Mouse (Mus musculus): ENCODE results near the gene Mettl7a2.
A peak's percentile ranks its signal among the peaks of the same experiment; 100 is the strongest.
"Not testable (repeated sequence)": the region's sequence is repeated elsewhere in the genome, so short reads cannot be mapped to it uniquely, and the experiment has no call there.

The Mettl7a2 gene

DNA sequence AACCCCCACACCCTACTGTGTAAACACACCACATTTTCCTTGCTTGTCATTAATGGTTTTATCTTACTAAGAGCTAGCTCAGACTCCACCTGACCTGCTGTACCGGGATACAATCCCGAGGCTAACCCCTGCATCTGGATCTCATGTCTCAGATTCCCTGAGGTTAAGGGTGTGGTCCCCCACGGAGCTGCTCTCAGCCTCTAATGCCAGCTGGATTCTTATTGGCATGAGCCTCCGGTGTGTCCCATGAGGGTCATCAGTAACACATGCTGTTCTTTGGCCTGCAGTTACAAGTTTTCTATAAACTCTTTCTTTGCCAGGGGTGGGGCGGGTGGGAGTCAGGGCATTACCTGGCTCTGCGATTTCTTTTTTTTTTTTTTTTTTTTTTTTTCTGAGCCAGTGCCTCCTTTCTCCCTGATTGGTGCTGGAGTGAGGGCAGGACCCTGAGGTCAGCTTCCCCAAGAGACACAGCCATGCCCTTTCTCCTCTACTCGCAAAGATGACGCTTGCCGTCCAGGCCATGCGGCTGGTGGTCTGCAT is at the start of gene Mettl7a2, which contains the start of gene Methig1:
Gene Mettl7a2, plus strand, starts transcription at position 490 of the 540 bp plus-strand sequence.
Gene Methig1, plus strand, starts transcription at position 439 of the 540 bp plus-strand sequence.
- DNase-seq (ENCODE audit: low spot score), result no peak

GRCm38 (mm10) chr15:100303428-100304018 is 49.5 kb upstream of the Mettl7a2 start:
- DNase-seq (ENCODE audit: low spot score), result no peak

- peak; percentile 88 for DNase-seq (ENCODE audit: low spot score)
Observed at GRCm38 (mm10) chr15:100304019-100304991, 48.7 kb upstream of the Mettl7a2 start, which contains the start of gene Mettl7a1. Gene Mettl7a1, plus strand, starts transcription at chr15:100304140.

GRCm38 (mm10) chr15:100306201-100306600 is 46.8 kb upstream of the Mettl7a2 start:
- DNase-seq (ENCODE audit: low spot score), result no peak

DNA sequence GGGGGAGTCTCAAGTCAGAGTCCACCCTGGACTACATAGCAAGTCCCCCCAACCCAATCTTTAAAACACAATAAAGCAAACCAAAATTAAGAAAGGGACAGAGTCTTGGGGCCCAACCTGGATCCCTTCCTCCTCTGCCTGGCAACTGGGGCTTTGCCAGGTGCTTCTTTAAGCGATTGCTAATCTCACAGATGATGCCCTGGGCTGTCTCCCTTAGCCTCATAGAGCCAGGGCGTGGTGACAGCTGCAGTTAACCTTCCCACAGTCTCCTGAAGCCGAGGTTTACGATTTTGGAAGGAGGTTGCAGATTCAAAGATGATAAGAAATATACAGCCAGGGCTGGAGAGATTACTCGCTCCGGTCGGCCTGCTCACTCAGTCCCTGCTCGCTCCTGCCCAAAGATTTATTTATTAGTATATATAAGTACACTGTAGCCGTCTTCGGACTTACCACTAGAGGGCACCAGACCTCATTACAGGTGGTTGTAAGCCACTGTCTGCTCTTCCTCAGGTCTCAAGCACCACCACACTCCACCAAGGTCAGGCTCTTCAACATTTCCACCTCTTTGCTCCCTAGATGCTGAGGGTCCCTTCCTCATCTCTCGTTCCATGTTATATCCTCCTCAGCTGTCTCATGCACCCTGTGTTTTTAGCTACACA is 45.4 kb upstream of the Mettl7a2 start:
- peak; percentile 66 for DNase-seq (ENCODE audit: low spot score)

DNA sequence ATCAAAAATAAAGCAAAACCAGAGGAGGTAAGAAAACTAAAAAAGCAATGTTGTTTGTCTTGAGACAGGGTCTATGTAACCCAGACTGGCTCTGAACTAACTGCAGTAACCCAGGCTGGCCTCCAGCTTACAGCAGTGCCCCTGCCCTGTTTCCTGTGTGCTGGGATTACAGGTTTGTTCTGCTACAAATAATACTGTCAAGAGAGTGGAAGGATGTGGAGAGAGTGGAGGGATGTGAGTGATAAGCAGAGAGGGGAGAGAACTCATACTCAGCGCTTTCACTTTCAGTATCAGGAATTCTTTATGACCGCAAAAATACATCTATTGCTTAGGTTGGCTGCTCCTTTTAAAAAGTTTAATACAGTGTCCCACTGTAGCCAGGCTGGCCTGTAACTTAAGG is 40.7 kb upstream of the Mettl7a2 start:
- no peak for DNase-seq (ENCODE audit: low spot score)

- no peak for DNase-seq (ENCODE audit: low spot score)
Observed at GRCm38 (mm10) chr15:100314448-100315145, 38.4 kb upstream of the Mettl7a2 start.

- DNase-seq (ENCODE audit: low spot score), result not testable (repeated sequence)
Observed at GRCm38 (mm10) chr15:100318014-100318671, 34.9 kb upstream of the Mettl7a2 start.

DNA sequence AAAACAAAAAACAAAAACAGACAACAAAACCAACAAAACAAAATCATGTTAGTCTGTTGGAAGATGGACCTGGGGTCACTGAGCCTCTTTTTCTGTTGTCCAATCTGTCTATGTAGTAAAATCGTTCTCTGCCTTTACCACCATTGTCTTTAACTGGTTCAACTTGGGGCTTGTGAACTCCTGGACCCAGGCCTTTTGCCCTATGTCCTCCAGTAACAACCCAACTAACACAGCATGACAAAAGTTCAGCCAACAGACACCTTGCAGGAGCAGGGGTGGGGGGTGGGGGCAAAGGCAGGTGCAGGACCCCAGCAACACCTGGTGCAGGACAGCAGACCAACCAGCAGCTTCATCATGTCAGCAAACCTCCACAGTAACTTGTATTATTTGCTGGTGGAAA is 33.1 kb upstream of the Mettl7a2 start:
- no peak for DNase-seq (ENCODE audit: low spot score)

DNA sequence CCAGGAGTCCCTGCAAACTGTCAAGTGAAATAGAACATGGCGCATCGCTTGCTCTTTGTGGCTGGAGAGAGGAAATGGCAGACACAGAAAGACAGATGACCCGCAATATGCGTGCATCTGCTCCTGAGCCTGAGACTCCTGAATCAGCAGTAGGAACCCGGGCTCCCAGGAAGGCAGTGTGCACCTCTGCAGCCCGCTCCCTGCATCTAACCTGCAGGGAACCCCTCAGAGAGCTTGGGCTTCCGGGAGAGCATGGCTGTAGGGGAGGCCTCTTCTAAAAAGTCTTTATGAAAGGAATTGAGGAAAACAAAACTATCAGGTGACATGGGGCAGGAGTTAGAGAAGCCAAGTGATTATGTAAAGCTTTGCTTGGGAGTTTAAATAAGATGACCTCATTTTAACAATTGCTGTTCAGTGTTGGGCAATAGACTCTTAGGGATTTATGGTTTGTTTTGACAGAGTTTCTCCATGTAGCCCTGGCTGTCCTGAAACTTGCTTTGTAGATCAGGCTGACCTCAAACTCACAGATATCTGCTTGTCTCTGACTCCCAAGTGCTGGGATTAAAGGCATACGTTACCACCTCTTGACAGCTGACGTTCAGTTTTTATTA is 32.6 kb upstream of the Mettl7a2 start:
- peak; percentile 69 for DNase-seq (ENCODE audit: low spot score)

- peak; percentile 78 for DNase-seq (ENCODE audit: low spot score)
Observed at GRCm38 (mm10) chr15:100321134-100321533, 31.9 kb upstream of the Mettl7a2 start.

- DNase-seq (ENCODE audit: low spot score), result no peak
Observed at GRCm38 (mm10) chr15:100324021-100324591, 28.9 kb upstream of the Mettl7a2 start.

DNA sequence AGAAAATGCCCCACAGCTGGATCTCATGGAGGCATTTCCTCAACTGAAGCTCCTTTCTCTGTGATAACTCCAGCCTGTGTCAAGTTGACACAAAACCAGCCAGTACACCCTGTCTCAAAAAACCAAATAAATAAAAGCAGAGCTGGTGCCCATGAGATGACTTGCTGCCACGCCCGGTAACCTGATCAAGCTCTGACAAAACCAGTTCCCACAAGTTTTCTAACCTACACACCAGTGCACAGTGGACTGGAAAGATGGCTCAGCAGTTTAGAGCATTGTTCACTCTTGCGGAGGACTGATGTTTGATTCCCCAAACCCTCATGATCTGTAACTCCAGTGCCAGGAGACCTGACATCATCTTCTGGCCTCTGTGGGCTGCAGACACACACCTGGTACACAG is 27.8 kb upstream of the Mettl7a2 start:
- no peak for DNase-seq (ENCODE audit: low spot score)

GRCm38 (mm10) chr15:100328089-100328488 is 24.9 kb upstream of the Mettl7a2 start:
- not testable (repeated sequence) for DNase-seq (ENCODE audit: low spot score)

- DNase-seq (ENCODE audit: low spot score), result not testable (repeated sequence)
Observed at GRCm38 (mm10) chr15:100329336-100329735, 23.7 kb upstream of the Mettl7a2 start.

GRCm38 (mm10) chr15:100330739-100331138 is 22.3 kb upstream of the Mettl7a2 start:
- no peak for DNase-seq (ENCODE audit: low spot score)

- not testable (repeated sequence) for DNase-seq (ENCODE audit: low spot score)
Observed at GRCm38 (mm10) chr15:100332077-100332961, 20.7 kb upstream of the Mettl7a2 start.

DNA sequence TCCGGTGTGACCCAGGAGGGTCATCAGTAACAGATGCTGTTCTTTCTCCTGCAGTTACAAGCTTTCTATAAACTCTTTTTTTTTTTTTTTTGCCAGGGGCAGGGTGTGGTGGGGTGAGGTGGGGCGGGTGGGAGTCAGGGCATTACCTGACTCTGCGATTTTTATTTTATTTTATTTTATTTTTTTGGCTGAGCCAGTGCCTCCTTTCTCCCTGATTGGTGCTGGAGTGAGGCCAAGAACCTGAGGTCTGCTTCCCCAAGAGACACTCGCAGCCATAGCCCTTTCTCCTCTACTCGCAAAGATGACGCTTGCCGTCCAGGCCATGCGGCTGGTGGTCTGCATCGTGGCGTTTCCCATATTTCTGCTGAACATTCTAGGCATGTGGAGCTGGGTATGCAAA is 18.4 kb upstream of the Mettl7a2 start, which contains the start of gene Mettl7a3:
Gene Mettl7a3, plus strand, starts transcription at position 301 of the 400 bp plus-strand sequence.
- no peak for DNase-seq (ENCODE audit: low spot score)

DNA sequence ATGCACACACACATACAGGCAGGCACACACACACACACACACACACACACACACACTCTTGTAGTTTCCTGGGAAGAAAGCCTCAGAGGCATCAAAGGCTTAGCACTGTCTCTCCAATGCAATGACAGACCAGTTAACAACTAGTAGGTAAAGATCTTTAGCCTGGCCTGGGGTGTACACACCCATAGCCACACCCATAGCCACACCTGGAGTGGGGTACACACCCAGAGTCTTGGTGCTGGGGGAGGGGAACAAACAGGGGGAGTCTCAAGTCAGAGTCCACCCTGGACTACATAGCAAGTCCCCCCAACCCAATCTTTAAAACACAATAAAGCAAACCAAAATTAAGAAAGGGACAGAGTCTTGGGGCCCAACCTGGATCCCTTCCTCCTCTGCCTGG is 15.7 kb upstream of the Mettl7a2 start:
- not testable (repeated sequence) for DNase-seq (ENCODE audit: low spot score)
